Mouse (Mus musculus): Measurements from ENCODE around the gene Mcfd2.
"Not testable (repeated sequence)": the region's sequence is repeated elsewhere in the genome, so short reads cannot be mapped to it uniquely, and the experiment has no call there.

The Mcfd2 gene

DNA sequence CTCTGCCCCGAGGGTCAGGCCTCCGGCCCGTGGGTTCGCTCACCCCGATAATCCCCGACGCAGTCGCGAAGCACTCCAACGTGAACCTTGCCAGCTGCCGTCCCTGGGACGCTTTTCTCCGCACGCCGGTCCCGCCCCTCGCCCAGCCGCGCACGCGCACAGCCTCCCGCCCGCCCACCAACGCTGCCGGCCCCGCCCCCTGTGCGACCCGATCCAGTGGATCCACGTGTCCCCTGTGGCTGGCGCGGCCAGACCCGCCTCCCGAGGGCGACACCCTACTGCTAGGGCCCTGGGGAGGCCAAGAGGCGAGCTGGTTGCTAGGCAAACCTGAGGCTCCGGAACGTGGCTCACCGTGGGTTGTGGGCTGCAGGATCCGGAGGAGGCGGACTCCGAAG is at the start of gene Mcfd2:
Gene Mcfd2, minus strand, starts transcription at position 144 of the 395 bp plus-strand sequence.
- DNase-seq (ENCODE audit: low read depth, low spot score): peak; percentile 80

GRCm38 (mm10) chr17:87315021-87315531 is 49.3 kb upstream of the Mcfd2 start:
- no peak for DNase-seq (ENCODE audit: low read depth, low spot score)

GRCm38 (mm10) chr17:87314530-87314946 is 48.8 kb upstream of the Mcfd2 start:
- no peak for DNase-seq (ENCODE audit: low read depth, low spot score)

DNA sequence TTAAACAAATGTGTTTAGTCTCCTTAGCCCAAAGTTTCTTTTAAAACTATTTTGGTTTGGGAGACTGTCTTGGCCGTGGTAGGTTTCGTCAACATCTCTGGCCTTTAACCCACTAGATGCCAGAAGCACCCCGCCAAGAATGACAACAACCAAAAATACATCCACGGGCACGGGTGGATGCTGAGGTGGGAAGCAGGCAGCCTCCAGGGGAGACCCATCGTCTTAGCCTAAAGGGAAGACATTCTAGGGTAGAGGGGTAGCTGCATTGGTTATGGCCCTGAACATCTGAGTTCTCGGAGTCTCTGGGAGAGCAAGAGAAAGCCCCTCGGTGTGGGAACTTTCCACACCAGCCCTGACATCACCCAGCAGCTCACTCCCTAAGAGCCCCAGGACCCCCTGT is 48.4 kb upstream of the Mcfd2 start:
- DNase-seq (ENCODE audit: low read depth, low spot score): no peak

DNA sequence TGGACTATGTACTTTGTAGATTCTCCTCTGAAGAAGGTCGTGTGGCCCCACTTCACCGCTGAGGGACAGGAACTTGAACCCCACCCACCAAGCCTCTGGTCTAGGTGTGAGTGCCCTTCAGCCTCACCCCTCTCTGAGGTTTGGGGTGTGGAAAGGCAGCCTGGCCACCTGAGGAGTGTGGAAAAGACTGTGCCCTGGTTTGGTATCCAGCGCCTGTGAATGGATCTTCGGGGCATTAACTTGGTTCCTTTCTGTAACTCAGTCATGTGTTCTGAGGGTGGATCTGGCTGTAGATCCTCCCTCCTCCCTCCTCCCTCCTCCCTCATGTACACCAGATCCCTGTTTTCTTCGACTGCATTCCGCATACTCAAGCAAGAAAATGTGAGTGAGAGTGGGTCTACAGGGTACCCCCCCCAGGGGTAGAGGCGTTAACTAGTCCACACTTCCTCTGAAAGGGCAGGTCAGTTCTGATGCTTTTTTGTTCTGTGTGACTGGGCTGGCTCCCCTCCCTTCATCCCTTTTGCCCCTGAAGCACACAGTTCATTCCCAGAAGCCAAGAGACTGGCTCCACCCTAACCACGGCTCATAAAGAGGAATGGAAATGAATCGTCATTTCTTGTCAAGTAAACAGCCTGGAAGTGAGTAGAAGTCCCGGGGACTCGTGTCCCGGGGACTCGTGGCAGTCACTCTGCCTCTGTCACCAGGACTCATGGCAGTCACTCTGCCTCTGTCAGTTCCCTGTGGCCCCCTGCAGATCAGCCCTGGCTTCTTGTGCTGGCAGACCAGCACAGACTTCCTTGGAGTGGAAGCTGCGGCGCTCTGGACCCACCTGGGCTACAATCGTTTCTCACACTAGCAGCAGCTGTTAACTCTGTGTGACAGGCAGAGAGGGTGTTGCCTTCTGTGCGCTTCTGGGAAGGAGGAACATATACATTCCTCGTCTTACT is 47.5 kb upstream of the Mcfd2 start:
- DNase-seq (ENCODE audit: low read depth, low spot score): no peak

DNA sequence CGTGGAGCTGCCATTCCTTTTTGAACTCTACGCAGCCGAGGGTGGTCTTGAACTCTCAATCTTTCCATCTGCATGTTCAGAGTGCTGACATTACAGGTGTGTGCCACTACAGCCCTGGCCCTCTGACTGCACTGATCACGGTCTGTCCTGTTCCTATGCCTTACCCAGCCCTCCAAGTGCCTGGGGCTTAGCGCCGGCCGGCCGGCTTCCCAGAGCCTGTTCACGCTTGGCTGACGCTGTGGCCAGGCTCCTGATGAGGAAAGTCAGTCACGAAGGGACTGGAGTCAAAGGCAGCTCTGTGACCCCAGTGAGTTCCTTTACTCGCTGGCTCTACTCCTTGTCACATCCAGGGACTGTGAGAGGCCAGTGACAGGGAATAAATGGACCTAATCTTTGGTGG is 46.6 kb upstream of the Mcfd2 start:
- DNase-seq (ENCODE audit: low read depth, low spot score): no peak

GRCm38 (mm10) chr17:87310497-87310896 is 44.8 kb upstream of the Mcfd2 start:
- no peak for DNase-seq (ENCODE audit: low read depth, low spot score)

DNA sequence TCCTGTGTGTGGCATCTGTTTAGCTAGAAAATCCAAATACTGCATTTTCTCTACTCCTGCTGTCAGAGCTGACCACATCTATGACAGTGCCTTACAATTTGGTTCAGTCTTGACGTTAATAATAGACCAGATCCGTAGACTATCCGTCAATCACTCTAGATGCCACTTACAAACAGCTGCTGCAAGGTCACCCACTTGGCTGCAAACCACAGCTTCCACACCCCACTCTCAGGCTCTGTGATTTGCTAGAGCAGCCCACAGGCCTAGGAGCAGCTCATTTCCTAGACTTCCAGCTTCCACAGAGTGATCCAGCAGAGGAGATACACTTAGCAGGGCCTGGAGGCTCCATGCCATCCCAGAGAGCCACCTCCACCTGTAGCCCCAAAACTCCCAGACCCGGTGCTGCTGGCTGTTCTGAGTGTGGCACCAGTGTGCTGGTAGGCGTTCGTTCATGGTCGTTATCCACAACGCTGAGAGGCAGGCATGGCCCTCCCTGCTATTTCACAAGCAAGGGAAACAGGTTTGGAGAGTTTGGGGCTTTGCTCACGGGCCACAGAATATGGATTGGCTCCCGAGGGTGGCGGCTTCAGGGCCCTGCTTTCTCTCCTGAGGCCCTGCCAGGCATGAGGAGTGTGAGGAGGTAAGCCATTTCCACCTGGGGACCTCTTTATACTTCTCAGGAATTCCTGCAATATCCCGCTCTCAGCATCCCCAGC is 43.5 kb upstream of the Mcfd2 start:
- DNase-seq (ENCODE audit: low read depth, low spot score): no peak

- no peak for DNase-seq (ENCODE audit: low read depth, low spot score)
These were observed 41.0 kb upstream of the Mcfd2 start for GRCm38 (mm10) chr17:87306746-87307145.

DNA sequence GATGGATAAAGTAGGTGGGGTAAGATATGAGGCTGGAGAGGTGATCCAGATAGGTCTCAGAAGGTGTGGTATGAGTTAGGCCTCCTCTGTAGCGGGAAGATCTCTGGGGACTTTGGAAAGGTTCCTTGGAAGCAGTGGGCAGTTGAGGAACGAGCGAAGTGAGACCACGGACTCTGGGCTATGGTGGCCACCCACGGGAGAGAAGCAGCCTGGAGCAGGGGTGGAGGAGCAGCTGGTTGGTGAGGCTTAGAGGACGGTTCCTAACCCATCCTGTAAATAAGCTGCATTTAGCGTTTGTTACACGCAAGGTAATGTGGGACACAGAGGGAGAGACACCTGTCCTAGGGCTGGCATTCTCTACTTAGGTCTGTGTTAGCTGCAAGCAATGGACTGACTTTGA is 39.3 kb upstream of the Mcfd2 start:
- DNase-seq (ENCODE audit: low read depth, low spot score): no peak

- no peak for DNase-seq (ENCODE audit: low read depth, low spot score)
These were observed 38.6 kb upstream of the Mcfd2 start for GRCm38 (mm10) chr17:87304151-87304894.

DNA sequence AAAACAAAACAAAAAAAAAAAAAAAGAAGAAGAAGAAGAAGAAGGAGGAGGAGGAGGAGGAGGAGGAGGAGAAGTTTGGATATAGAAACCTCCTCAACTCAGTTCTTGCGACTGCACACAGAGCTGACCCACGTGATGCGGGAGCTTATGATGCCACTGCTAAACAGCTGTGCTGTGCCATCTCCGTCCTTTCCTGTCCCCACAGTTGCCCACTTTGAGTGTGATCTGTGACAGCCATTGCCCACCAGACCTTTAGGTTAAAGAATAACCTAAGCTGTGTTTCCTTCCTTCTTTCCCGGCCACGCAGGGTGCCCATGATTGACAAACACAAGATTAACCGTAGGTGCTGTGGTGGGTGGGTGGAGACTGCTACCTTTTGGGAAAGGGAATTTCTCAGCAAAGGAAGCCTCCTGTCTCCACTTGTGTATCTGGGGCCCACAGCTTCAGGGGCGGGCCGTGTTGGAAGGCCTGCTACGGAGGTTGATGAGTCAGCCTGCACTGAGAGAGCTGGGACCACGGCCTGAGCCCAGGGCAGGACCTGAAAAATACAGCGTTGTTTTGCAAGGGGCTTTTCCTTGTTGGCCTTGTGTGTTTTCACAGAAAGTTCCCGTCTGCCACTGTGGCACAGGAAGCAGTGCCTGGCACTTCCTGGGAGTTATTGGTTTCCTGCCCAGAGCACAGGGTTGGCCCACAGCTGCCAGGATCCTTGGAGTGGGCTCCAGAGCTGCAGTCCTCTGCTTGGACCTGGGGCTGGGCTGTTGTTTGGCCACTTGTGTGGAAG is 36.5 kb upstream of the Mcfd2 start:
- no peak for DNase-seq (ENCODE audit: low read depth, low spot score)

DNA sequence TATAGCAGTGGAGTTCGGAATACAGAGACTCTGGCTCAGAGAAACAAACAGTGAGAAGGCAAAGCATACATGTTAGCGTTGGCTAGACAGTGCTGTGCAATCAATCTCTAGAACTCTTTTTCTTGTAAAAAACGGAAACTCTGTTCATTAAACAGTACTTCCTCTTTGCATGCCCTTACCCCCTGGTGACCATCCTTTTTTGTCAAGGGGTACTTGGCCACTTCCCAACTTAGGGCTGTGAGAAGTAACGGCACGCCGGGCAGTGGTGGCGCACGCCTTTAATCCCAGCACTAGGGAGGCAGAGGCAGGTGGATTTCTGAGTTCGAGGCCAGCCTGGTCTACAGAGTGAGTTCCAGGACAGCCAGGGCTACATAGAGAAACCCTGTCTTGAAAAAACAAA is 35.9 kb upstream of the Mcfd2 start:
- DNase-seq (ENCODE audit: low read depth, low spot score): not testable (repeated sequence)

GRCm38 (mm10) chr17:87300340-87300739 is 34.6 kb upstream of the Mcfd2 start:
- DNase-seq (ENCODE audit: low read depth, low spot score): no peak

GRCm38 (mm10) chr17:87298944-87299343 is 33.2 kb upstream of the Mcfd2 start:
- no peak for DNase-seq (ENCODE audit: low read depth, low spot score)

DNA sequence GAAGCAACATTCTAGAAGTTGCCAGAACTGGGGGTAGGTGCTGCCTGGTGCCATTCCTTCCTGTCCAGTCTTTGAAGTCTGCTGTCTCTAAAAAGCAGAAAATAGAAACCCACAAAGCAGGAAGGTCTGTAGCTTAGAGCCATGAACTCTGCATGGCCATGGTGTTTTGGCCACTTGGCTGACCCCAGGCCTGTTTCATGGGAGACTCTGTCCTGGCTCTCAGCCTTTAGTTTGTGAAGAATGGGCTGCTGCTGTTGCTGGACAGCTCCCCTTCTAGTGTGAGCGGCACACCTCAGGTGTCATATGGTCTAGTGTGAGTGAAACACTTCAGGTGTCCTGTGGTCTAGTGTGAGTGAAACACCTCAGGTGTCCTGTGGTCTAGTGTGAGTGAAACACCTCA is 31.0 kb upstream of the Mcfd2 start:
- not testable (repeated sequence) for DNase-seq (ENCODE audit: low read depth, low spot score)

DNA sequence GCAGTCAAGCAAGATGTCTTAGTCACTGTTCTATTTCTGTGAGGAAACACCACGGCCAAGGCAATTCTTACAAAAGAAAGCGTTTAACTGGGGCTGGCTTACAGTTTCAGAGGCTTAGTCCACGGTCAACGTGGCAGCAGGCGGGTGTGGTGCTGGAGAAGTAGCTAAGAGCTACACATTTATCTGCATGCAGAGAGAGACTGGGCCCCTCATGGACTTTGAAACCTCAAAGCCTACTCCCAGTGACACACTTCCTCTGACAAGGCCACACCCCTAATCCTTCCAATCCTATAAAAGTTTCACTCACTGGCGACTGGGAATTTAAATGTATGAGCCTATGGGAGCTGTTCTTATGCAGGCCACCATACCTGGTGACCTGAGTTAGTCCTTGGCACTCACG is 30.0 kb upstream of the Mcfd2 start:
- DNase-seq (ENCODE audit: low read depth, low spot score): no peak

DNA sequence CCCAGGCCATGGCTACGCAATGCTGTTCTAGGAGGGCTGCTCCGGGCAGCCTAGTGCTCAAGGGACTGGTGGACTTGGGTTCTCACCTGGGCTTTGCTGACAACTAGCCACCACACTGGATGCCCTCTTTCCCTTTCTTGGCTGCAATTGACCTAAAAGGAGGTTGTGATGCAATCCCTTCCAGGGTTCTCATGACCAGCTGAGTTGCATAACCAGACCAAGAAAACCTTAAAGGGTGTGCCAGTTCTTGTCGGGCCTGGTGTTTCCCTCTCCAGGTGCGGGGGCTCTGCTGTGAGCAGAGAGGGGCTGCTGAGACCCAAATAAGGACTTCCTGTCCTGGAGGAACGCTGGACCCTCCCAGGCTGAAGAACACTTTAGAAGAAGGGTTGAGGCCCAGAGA is 27.4 kb upstream of the Mcfd2 start:
- no peak for DNase-seq (ENCODE audit: low read depth, low spot score)

DNA sequence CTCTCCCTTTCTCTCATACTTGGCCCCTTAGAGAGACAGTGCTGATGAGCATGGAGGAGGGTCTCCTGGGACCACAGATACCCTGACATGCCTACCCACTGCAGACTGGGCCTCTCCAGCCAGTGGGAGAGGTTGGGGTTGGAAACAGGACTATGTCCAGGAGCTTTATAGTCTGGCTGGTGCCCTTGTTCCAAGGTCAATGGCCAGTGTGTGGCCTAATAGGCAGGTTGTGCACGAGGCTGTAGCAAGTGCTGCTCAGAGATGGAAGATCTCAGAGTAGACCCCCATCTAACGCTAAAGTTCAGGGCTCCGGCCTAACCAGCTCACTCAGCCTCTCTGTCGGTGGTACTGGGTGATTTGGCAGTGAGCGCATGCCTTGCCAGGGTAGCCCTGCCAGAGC is 26.0 kb upstream of the Mcfd2 start:
- no peak for DNase-seq (ENCODE audit: low read depth, low spot score)

DNA sequence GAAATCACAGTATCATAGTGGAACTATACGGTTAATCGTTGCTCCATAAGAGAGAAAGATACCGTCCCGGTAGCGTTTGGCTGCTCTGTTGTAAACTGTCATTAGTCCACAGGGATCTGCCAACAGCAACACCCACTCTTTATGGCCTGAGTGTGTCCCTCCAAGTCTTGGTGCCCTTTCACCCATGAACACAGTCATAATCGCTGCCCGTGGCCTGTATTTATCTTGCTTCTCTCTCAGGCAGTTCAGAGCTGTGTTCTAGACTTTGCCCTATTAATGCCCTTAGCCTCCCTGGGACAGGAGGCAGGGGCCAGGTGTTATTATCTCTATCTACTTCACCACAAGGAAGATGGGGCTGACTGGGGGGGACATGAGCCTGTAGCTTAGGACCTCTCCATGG is 25.3 kb upstream of the Mcfd2 start:
- DNase-seq (ENCODE audit: low read depth, low spot score): no peak

GRCm38 (mm10) chr17:87289367-87289766 is 23.6 kb upstream of the Mcfd2 start:
- DNase-seq (ENCODE audit: low read depth, low spot score): no peak

Data from telencephalon, adult 2 months (tissue).